Mouse (Mus musculus) cerebellum, postnatal 25 days (tissue): ENCODE measurements around the gene Rexo5.

Experiments used
- DNase-seq, 2 experiments: peaks; one replicate each; pipeline ENCODE4 v3.0.0; 2021; ENCODE audit warnings: mixed read lengths in 2 of 2

The Rexo5 gene

GRCm38 (mm10) chr7:119894818-119895544, 101.2 kb downstream of the Rexo5 start:
- DNase-seq = no peak

GRCm38 (mm10) chr7:119895639-119896512, 102.1 kb downstream of the Rexo5 start, which contains the start of the genes Lyrm1 and Dcun1d3:
TSS of gene Lyrm1 (plus strand) at chr7:119895861.
TSS of gene Dcun1d3 (minus strand) at chr7:119896298.
- peak; percentile 95 to 99 for DNase-seq

DNA sequence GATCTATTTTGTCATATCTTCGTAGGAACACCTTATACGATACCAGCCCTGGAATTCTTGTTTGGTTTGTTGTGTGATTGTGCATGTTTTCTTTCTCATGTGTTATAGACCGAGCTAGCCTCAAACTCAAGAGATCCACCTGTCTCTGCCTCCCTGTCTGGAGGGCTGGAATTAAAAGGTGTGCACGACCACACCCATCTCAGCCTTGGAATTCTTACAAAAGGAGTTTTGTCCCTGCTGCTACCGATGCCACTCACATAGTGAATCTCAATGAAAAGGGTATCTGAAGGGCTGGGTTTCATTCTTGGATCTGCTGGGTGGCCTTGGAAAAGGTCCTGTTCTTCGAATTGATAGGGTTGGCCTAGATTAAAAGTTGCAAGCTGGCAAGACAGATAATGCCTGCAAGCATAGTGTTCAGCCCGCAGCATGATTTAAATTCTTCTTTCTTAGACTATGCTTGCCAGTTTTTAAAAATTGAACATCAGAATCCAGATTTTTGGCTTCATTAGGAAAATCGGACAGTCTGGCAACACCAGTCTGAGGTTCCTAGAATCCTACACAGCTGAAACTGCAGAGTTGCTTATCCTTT, 103.8 kb downstream of the Rexo5 start:
- no peak for DNase-seq

- DNase-seq = no peak
Observed at GRCm38 (mm10) chr7:119898247-119898856, 104.5 kb downstream of the Rexo5 start.
